Mouse (Mus musculus) hindbrain, embryonic 13.5 days (tissue): ENCODE results near the gene Papola. TPM values are rescaled to one million over a fixed set of nuclear protein-coding genes. Genes with fewer than 3 reads are reported as not detected.

ENCODE experiments used
- ATAC-seq: fragments of 200-750 bp; cut with Nextera tagmentation; 2 replicates; pipeline ENCODE4 v1.8.0; 2017; ENCODE audit warnings: moderate TSS enrichment; ENCODE audit not compliant: low FRiP score
- H3K27ac ChIP-seq: fragments of 300-500 bp; sonication (generic); 2 replicates; pipeline ENCODE4 v1.5.1; 2015; ENCODE audit warnings: inconsistent platforms, mild to moderate bottlenecking, moderate library complexity
- H3K27me3 ChIP-seq: fragments of 300-500 bp; sonication (generic); 2 replicates; pipeline ENCODE4 v1.6.1; 2015; ENCODE audit warnings: mild to moderate bottlenecking, inconsistent platforms
- H3K36me3 ChIP-seq: fragments of 300-500 bp; sonication (generic); 2 replicates; pipeline ENCODE4 v1.6.1; 2015; ENCODE audit warnings: mild to moderate bottlenecking, inconsistent platforms
- H3K4me1 ChIP-seq: fragments of 300-500 bp; sonication (generic); replicated peaks from 2 replicates; pipeline ENCODE4 v1.6.1; 2015; ENCODE audit warnings: inconsistent platforms
- H3K4me2 ChIP-seq: fragments of 300-500 bp; sonication (generic); 2 replicates; pipeline ENCODE4 v1.6.1; 2015; ENCODE audit warnings: inconsistent platforms, mild to moderate bottlenecking, moderate library complexity
- H3K4me3 ChIP-seq: fragments of 300-500 bp; sonication (generic); 2 replicates; pipeline ENCODE4 v1.5.1; 2015; ENCODE audit warnings: mild to moderate bottlenecking, inconsistent platforms
- H3K9ac ChIP-seq: fragments of 300-500 bp; sonication (generic); 2 replicates; pipeline ENCODE4 v1.6.1; 2015; ENCODE audit warnings: mild to moderate bottlenecking, inconsistent platforms
- H3K9me3 ChIP-seq: fragments of 300-500 bp; sonication (generic); 2 replicates; pipeline ENCODE4 v1.6.1; 2016; ENCODE audit warnings: inconsistent platforms
- WGBS: fragments of 180-500 bp; shearing (Covaris S2); methylation state at CpG from one replicate; pipeline ENCODE4 v1.1.7; 2015; 5-methylcytosine and 5-hydroxymethylcytosine counted together
- polyA plus RNA-seq: library from polyadenylated mRNA; unstranded; fragments of >200 nt; fragmentation: Nextera tagmentation; extraction: Ambion mirVana; gene quantifications from 2 replicates; pipeline ENCODE4 v1.2.1, GENCODE M21; 2015

Gene Papola
- polyA plus RNA-seq, 1 experiment from 2014 or later = 196 TPM

- WGBS = 83% methylated on average over 3 of the region's 3 CpGs
- no peaks in the 10 kb centered on the region for H3K36me3 ChIP-seq
Measured at GRCm38 (mm10) chr12:105761629-105762028, 22.9 kb upstream of the Papola start.

GRCm38 (mm10) chr12:105769700-105770099 is 14.8 kb upstream of the Papola start:
- 79% methylated on average over 10 of the region's 10 CpGs for WGBS
- no peaks in the 10 kb centered on the region for H3K27me3 ChIP-seq
- no peak for ATAC-seq

More at GRCm38 (mm10) chr12:105761629-105762028, 22.9 kb upstream of the Papola start:
- Histone ChIP-seq H3K4me2 (no peak overlapping the region), H3K27me3 (no peaks in the 10 kb centered on the region), H3K4me3 (no peak overlapping the region), H3K4me1 (no peaks in the 10 kb centered on the region), H3K27ac (no peak overlapping the region), H3K9ac (no peak overlapping the region), H3K9me3 (no peaks in the 10 kb centered on the region)
- no peak for ATAC-seq

GRCm38 (mm10) chr12:105774871-105775270 is 9.6 kb upstream of the Papola start:
- 81% methylated on average over 7 of the region's 7 CpGs for WGBS
- no peak for ATAC-seq

More at GRCm38 (mm10) chr12:105769700-105770099, 14.8 kb upstream of the Papola start:
- Histone ChIP-seq H3K4me2 (no peak overlapping the region), H3K9me3 (no peaks in the 10 kb centered on the region), H3K4me1 (no peaks in the 10 kb centered on the region), H3K27ac (no peak overlapping the region), H3K4me3 (no peak overlapping the region), H3K9ac (no peak overlapping the region), H3K36me3 (no peaks in the 10 kb centered on the region)

GRCm38 (mm10) chr12:105777651-105778050 is 6.8 kb upstream of the Papola start:
- H3K4me1 ChIP-seq = no peaks in the 10 kb centered on the region
- H3K27me3 ChIP-seq = no peaks in the 10 kb centered on the region
- H3K4me2 ChIP-seq = no peak overlapping the region
- H3K4me3 ChIP-seq = no peak overlapping the region
- ATAC-seq = no peak
- H3K9me3 ChIP-seq = no peaks in the 10 kb centered on the region
- H3K9ac ChIP-seq = no peak overlapping the region
- no peak overlapping the region for H3K27ac ChIP-seq
- 93% methylated on average over 4 of the region's 4 CpGs for WGBS
- no peaks in the 10 kb centered on the region for H3K36me3 ChIP-seq

More at GRCm38 (mm10) chr12:105774871-105775270, 9.6 kb upstream of the Papola start:
- Histone ChIP-seq H3K27ac (no peak overlapping the region), H3K9me3 (no peaks in the 10 kb centered on the region), H3K4me3 (no peak overlapping the region), H3K27me3 (no peaks in the 10 kb centered on the region), H3K4me2 (no peak overlapping the region), H3K36me3 (no peaks in the 10 kb centered on the region), H3K9ac (no peak overlapping the region), H3K4me1 (no peaks in the 10 kb centered on the region)

- H3K9ac ChIP-seq = peak overlapping the region; percentile 93
- no peaks in the 10 kb centered on the region for H3K27me3 ChIP-seq
- peaks cover 27% of the 10 kb centered on the region for H3K4me1 ChIP-seq
- peak overlapping the region; percentile 97 for H3K27ac ChIP-seq
- under 1% methylated on average over 51 of the region's 53 CpGs for WGBS
- H3K4me2 ChIP-seq = peak overlapping the region; percentile 88
- H3K36me3 ChIP-seq = 0 out of 2 replicates have a peak, but pooled peaks cover 3% of the 10 kb centered on the region
- H3K9me3 ChIP-seq = no peaks in the 10 kb centered on the region
- H3K4me3 ChIP-seq = peak overlapping the region; percentile 90
- ATAC-seq = peak; percentile 73
Measured at GRCm38 (mm10) chr12:105785000-105785774, 693 bp downstream of the Papola start.

GRCm38 (mm10) chr12:105786113-105786512 is 1.6 kb downstream of the Papola start:
- Histone ChIP-seq H3K27ac (no peak overlapping the region), H3K36me3 (0 out of 2 replicates have a peak, but pooled peaks cover 3% of the 10 kb centered on the region), H3K27me3 (no peaks in the 10 kb centered on the region), H3K9me3 (no peaks in the 10 kb centered on the region), H3K4me2 (peak overlapping the region; percentile 88), H3K4me3 (peak overlapping the region; percentile 90), H3K4me1 (peaks cover 27% of the 10 kb centered on the region), H3K9ac (peak overlapping the region; percentile 93)
- ATAC-seq = no peak
- 90% methylated on average over 1 of the region's 1 CpGs for WGBS

GRCm38 (mm10) chr12:105787626-105788025 is 3.1 kb downstream of the Papola start:
- Histone ChIP-seq H3K27ac (no peak overlapping the region), H3K9me3 (no peaks in the 10 kb centered on the region), H3K4me3 (no peak overlapping the region), H3K27me3 (no peaks in the 10 kb centered on the region), H3K9ac (no peak overlapping the region), H3K36me3 (0 out of 2 replicates have a peak, but pooled peaks cover 3% of the 10 kb centered on the region), H3K4me2 (no peak overlapping the region), H3K4me1 (peaks cover 27% of the 10 kb centered on the region)
- WGBS = 98% methylated on average over 2 of the region's 2 CpGs
- ATAC-seq = no peak

GRCm38 (mm10) chr12:105789885-105790284 is 5.4 kb downstream of the Papola start:
- H3K36me3 ChIP-seq = 0 out of 2 replicates have a peak, but pooled peaks cover 3% of the 10 kb centered on the region
- peaks cover 22% of the 10 kb centered on the region for H3K4me1 ChIP-seq
- ATAC-seq = no peak
- H3K27me3 ChIP-seq = no peaks in the 10 kb centered on the region
- no peak overlapping the region for H3K27ac ChIP-seq
- 92% methylated on average over 6 of the region's 6 CpGs for WGBS
- no peak overlapping the region for H3K4me2 ChIP-seq
- no peak overlapping the region for H3K4me3 ChIP-seq
- no peak overlapping the region for H3K9ac ChIP-seq
- no peaks in the 10 kb centered on the region for H3K9me3 ChIP-seq

GRCm38 (mm10) chr12:105794896-105795295 is 10.4 kb downstream of the Papola start:
- no peak for ATAC-seq
- H3K4me2 ChIP-seq = no peak overlapping the region
- no peaks in the 10 kb centered on the region for H3K27me3 ChIP-seq
- H3K36me3 ChIP-seq = peaks cover 4% of the 10 kb centered on the region; the same call in 1 of the 2 replicates
- 94% methylated on average over 2 of the region's 2 CpGs for WGBS
- no peaks in the 10 kb centered on the region for H3K9me3 ChIP-seq
- H3K4me1 ChIP-seq = no peaks in the 10 kb centered on the region
- no peak overlapping the region for H3K4me3 ChIP-seq
- no peak overlapping the region for H3K9ac ChIP-seq
- H3K27ac ChIP-seq = no peak overlapping the region

- no peak overlapping the region for H3K27ac ChIP-seq
- H3K36me3 ChIP-seq = peaks cover 26% of the 10 kb centered on the region
- no peak overlapping the region for H3K4me3 ChIP-seq
- ATAC-seq = no peak
- no peak overlapping the region for H3K9ac ChIP-seq
- no peaks in the 10 kb centered on the region for H3K9me3 ChIP-seq
- H3K4me2 ChIP-seq = no peak overlapping the region
- no peaks in the 10 kb centered on the region for H3K27me3 ChIP-seq
- H3K4me1 ChIP-seq = no peaks in the 10 kb centered on the region
Measured at GRCm38 (mm10) chr12:105798001-105798400, 13.5 kb downstream of the Papola start.

- Histone ChIP-seq H3K4me1 (no peaks in the 10 kb centered on the region), H3K4me3 (no peak overlapping the region), H3K9me3 (no peaks in the 10 kb centered on the region), H3K4me2 (no peak overlapping the region), H3K36me3 (peaks cover 55% of the 10 kb centered on the region), H3K27me3 (no peaks in the 10 kb centered on the region), H3K9ac (no peak overlapping the region), H3K27ac (no peak overlapping the region)
- ATAC-seq = no peak
- WGBS = 96% methylated on average over 3 of the region's 3 CpGs
Measured at GRCm38 (mm10) chr12:105805790-105806189, 21.3 kb downstream of the Papola start.

GRCm38 (mm10) chr12:105806205-105806604 is 21.7 kb downstream of the Papola start:
- H3K27me3 ChIP-seq = no peaks in the 10 kb centered on the region
- H3K4me2 ChIP-seq = no peak overlapping the region
- peaks cover 53% of the 10 kb centered on the region for H3K36me3 ChIP-seq
- no peaks in the 10 kb centered on the region for H3K9me3 ChIP-seq
- no peaks in the 10 kb centered on the region for H3K4me1 ChIP-seq
- no peak overlapping the region for H3K27ac ChIP-seq
- WGBS = 97% methylated on average over 3 of the region's 3 CpGs
- no peak for ATAC-seq
- H3K4me3 ChIP-seq = no peak overlapping the region
- no peak overlapping the region for H3K9ac ChIP-seq

- Histone ChIP-seq H3K4me3 (no peak overlapping the region), H3K27ac (no peak overlapping the region), H3K9me3 (no peaks in the 10 kb centered on the region), H3K27me3 (no peaks in the 10 kb centered on the region), H3K36me3 (peaks cover 56% of the 10 kb centered on the region), H3K4me1 (no peaks in the 10 kb centered on the region), H3K9ac (no peak overlapping the region), H3K4me2 (no peak overlapping the region)
- WGBS = 94% methylated on average over 7 of the region's 7 CpGs
- no peak for ATAC-seq
Measured at GRCm38 (mm10) chr12:105807416-105807815, 22.9 kb downstream of the Papola start.
